Mouse (Mus musculus): ENCODE measurements around the gene Srrm4.

DNA sequence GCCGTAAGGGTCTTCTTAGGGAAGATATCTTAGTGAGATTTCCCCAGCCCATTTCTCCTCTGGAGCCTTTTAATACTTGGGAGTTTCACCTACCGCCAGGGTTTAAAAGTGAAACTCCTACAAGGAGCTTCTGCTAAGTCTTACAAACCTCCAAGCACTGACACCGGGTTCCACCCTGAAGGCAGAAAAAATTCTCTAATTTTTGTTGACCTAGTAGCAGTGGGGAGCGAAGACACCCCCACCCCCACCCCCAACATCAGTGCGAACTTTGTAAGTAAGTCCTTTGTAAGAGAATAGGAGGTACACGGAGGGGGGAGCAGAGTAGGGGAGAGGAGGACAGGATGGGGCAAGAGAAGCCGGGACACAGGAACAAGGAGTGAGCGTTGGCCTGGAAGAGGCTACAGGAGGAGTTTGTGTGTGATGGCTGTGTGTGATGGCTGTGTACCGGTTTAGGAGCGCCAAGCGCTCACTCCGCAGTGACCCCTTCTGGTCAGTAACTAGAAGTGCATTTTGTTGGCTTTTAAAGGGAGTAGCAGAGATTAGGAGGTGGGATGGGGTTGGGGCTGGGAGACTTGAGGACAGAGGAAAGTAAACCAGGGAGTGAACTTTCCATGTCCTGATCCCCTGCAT lies 1.3 kb upstream of the Srrm4 start:
- TF ChIP-seq CTCF (IDR thresholded peaks at IDR 0.05; ENCODE audit: low read depth, low read length) = no peak
- no peak for TF ChIP-seq POLR2A (IDR thresholded peaks at IDR 0.05; ENCODE audit: borderline replicate concordance, low read depth, low read length)
